Mouse (Mus musculus) heart, embryonic 15.5 days (tissue): Measurements from ENCODE around the gene Gm35549. TPM values are rescaled to one million over a fixed set of nuclear protein-coding genes. Genes with fewer than 3 reads are reported as not detected.
A peak's percentile ranks its signal among the peaks of the same experiment; 100 is the strongest.

Source experiments
- ATAC-seq: fragments of 200-750 bp; cut with Nextera tagmentation; replicated peaks from 2 replicates; pipeline ENCODE4 v1.8.0; 2017; ENCODE audit warnings: low read depth, moderate TSS enrichment; ENCODE audit not compliant: insufficient number of reproducible peaks, insufficient read depth, low FRiP score
- H3K27ac ChIP-seq: fragments of 300-500 bp; sonication (generic); 2 replicates; pipeline ENCODE4 v1.5.1; 2015; ENCODE audit warnings: mild to moderate bottlenecking, inconsistent platforms
- H3K27me3 ChIP-seq: fragments of 300-500 bp; sonication (generic); 2 replicates; pipeline ENCODE4 v1.6.1; 2015; ENCODE audit warnings: inconsistent platforms
- H3K36me3 ChIP-seq: fragments of 300-500 bp; sonication (generic); 2 replicates; pipeline ENCODE4 v1.6.1; 2015; ENCODE audit warnings: mild to moderate bottlenecking, inconsistent platforms
- H3K4me1 ChIP-seq: fragments of 300-500 bp; sonication (generic); replicated peaks from 2 replicates; pipeline ENCODE4 v1.6.1; 2015; ENCODE audit warnings: inconsistent platforms
- H3K4me2 ChIP-seq: fragments of 300-500 bp; sonication (generic); 2 replicates; pipeline ENCODE4 v1.6.1; 2015; ENCODE audit warnings: inconsistent platforms, mild to moderate bottlenecking, moderate library complexity
- H3K4me3 ChIP-seq: fragments of 300-500 bp; sonication (generic); 2 replicates; pipeline ENCODE4 v1.5.1; 2015; ENCODE audit warnings: mild to moderate bottlenecking, inconsistent platforms
- H3K9ac ChIP-seq: fragments of 300-500 bp; sonication (generic); 2 replicates; pipeline ENCODE4 v1.6.1; 2015; ENCODE audit warnings: mild to moderate bottlenecking, inconsistent platforms
- H3K9me3 ChIP-seq: fragments of 300-500 bp; sonication (generic); replicated peaks from 2 replicates; pipeline ENCODE4 v1.6.1; 2016; ENCODE audit warnings: inconsistent platforms
- WGBS: fragments of 180-500 bp; shearing (Covaris S2); methylation state at CpG from one replicate; pipeline ENCODE4 v1.1.7; 2015; ENCODE audit warnings: mixed read lengths; 5-methylcytosine and 5-hydroxymethylcytosine counted together
- polyA plus RNA-seq: library from polyadenylated mRNA; unstranded; fragments of >200 nt; fragmentation: Nextera tagmentation; extraction: Ambion mirVana; gene quantifications from 2 replicates; pipeline ENCODE4 v1.2.1, GENCODE M21; 2015

Gm35549 gene
- polyA plus RNA-seq = 0.29 and 0.42 TPM in 2 replicates

DNA sequence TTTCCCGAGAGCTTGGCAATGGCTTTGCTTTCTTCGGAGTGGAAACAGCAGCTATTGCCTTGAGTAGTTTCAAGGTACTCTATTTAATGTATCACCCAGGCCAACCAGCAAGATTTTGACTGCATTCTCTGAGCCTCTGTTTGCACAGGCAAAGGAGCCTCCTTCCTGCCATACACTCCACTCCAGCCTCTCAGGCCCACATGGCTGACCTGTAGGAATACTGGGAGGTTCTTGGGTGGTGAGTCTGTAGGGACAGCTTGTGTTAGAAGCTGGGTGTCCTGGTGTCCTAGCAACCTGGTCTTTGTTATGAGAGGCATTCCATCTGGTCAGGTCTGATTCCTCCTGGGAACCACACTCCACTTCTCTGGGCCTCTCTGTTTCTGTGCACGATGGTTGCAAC is at the start of gene Gm35549:
Gene Gm35549, minus strand, starts transcription at position 276 of the 400 bp plus-strand sequence.
- no peak within 1 kb of the TSS for H3K27ac ChIP-seq
- no peak within 1 kb of the TSS for H3K9ac ChIP-seq
- 81% methylated on average over 3 of the region's 3 CpGs for WGBS
- no peak; the same call in 1 of the 2 replicates for ATAC-seq
- no peaks in the 10 kb centered on the region for H3K27me3 ChIP-seq
- no peaks in the 10 kb centered on the region for H3K4me1 ChIP-seq
- no peaks in the 10 kb centered on the region for H3K9me3 ChIP-seq
- no peak within 1 kb of the TSS for H3K4me3 ChIP-seq
- peaks cover 6% of the 10 kb centered on the region; the same call in 1 of the 2 replicates for H3K36me3 ChIP-seq
- H3K4me2 ChIP-seq = no peak within 1 kb of the TSS

DNA sequence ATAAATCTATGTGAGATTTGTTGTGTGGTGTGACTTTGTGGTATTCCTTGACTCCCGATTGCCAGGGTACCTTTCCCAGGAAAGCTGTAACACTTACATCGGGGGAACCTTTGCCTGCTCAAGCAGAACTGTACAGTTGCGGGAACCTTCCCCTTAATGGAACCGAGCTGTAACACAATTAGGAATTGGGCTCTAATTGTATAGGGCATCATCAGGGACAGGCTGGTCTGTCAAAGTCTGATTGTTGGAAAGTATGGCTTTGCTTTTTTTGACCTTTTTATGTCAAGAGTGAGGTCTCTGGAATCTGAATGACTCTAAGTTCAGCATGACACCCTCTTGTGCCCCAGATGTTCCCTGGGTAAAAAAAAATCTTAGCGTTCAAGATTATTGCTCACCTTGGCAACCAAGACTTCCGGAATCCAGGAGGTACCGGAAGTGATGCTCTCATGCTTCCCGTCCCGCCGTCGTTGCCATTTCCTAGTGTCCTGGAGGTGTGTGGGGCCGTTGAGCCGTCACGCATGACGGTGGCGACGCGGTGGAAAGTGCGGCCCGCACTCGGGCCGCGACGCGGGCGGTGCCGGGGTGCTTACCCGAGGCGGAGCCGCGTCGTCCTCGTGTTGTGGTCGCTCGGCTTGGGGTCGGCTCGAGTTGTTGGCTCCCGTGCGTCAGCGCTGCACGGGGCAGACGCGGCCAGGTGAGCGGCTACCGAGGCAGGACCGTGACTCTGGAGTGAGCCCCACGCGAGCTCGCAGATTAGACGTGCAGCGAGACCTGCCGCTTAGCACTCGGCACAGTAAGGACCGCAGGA is 42.7 kb upstream of the Gm35549 start:
- H3K27ac ChIP-seq = no peak overlapping the region

GRCm38 (mm10) chr9:122885385-122885784 is 41.5 kb upstream of the Gm35549 start, which contains the start of gene Zkscan7:
TSS of gene Zkscan7 (plus strand) at chr9:122885685.
- no peaks in the 10 kb centered on the region for H3K36me3 ChIP-seq
- H3K4me1 ChIP-seq = no peaks in the 10 kb centered on the region; the same call in 1 of the 2 replicates
- peaks cover 3% of the 10 kb centered on the region; the same call in 1 of the 2 replicates for H3K27me3 ChIP-seq
- 77% methylated on average over 3 of the region's 3 CpGs for WGBS
- peak within 1 kb of the TSS; percentile 84 for H3K4me2 ChIP-seq
- no peak within 1 kb of the TSS for H3K9ac ChIP-seq
- H3K27ac ChIP-seq = no peak within 1 kb of the TSS
- H3K9me3 ChIP-seq = no peaks in the 10 kb centered on the region
- ATAC-seq = no peak
- H3K4me3 ChIP-seq = peak within 1 kb of the TSS; percentile 73

More for the DNA sequence above, 42.7 kb upstream of the Gm35549 start:
- no peaks in the 10 kb centered on the region; the same call in 1 of the 2 replicates for H3K4me1 ChIP-seq
- peak overlapping the region; percentile 84 for H3K4me2 ChIP-seq
- H3K9ac ChIP-seq = peak overlapping the region; percentile 73
- peak; percentile 58; the same call in 1 of the 2 replicates for ATAC-seq
- no peaks in the 10 kb centered on the region; the same call in 1 of the 2 replicates for H3K36me3 ChIP-seq
- peak overlapping the region; percentile 73 for H3K4me3 ChIP-seq
- no peaks in the 10 kb centered on the region for H3K9me3 ChIP-seq
- H3K27me3 ChIP-seq = no peaks in the 10 kb centered on the region; the same call in 1 of the 2 replicates
- 6% methylated on average over 54 of the region's 54 CpGs for WGBS

GRCm38 (mm10) chr9:122875145-122875544 is 31.3 kb upstream of the Gm35549 start:
- WGBS = 75% methylated on average over 2 of the region's 2 CpGs
- Histone ChIP-seq H3K4me2 (no peak overlapping the region), H3K4me3 (no peak overlapping the region), H3K36me3 (no peaks in the 10 kb centered on the region), H3K9ac (no peak overlapping the region), H3K27me3 (no peaks in the 10 kb centered on the region), H3K27ac (no peak overlapping the region), H3K4me1 (no peaks in the 10 kb centered on the region), H3K9me3 (peaks cover 4% of the 10 kb centered on the region; the same call in 1 of the 2 replicates)
- no peak for ATAC-seq

- Histone ChIP-seq H3K4me2 (no peak overlapping the region), H3K9me3 (peaks cover 4% of the 10 kb centered on the region; the same call in 1 of the 2 replicates), H3K9ac (no peak overlapping the region), H3K4me3 (no peak overlapping the region), H3K27ac (no peak overlapping the region), H3K4me1 (no peaks in the 10 kb centered on the region), H3K27me3 (no peaks in the 10 kb centered on the region), H3K36me3 (no peaks in the 10 kb centered on the region)
- 57% methylated on average over 1 of the region's 1 CpGs for WGBS
- no peak for ATAC-seq
Observed at GRCm38 (mm10) chr9:122874653-122875052, 30.8 kb upstream of the Gm35549 start.

- WGBS = 75% methylated on average over 4 of the region's 4 CpGs
- H3K9ac ChIP-seq = no peak overlapping the region
- H3K9me3 ChIP-seq = peaks cover 4% of the 10 kb centered on the region; the same call in 1 of the 2 replicates
- no peak overlapping the region for H3K4me3 ChIP-seq
- no peak overlapping the region for H3K4me2 ChIP-seq
- no peaks in the 10 kb centered on the region for H3K27me3 ChIP-seq
- H3K4me1 ChIP-seq = no peaks in the 10 kb centered on the region
- ATAC-seq = no peak
- H3K27ac ChIP-seq = no peak overlapping the region
- no peaks in the 10 kb centered on the region for H3K36me3 ChIP-seq
Observed at GRCm38 (mm10) chr9:122872595-122872994, 28.8 kb upstream of the Gm35549 start.

- Histone ChIP-seq H3K27ac (no peak overlapping the region), H3K36me3 (peaks cover 17% of the 10 kb centered on the region), H3K27me3 (no peaks in the 10 kb centered on the region), H3K4me2 (peak overlapping the region; percentile 66), H3K9ac (peak overlapping the region; percentile 89; the same call in 1 of the 2 replicates), H3K4me3 (peak overlapping the region; percentile 94), H3K4me1 (peaks cover 15% of the 10 kb centered on the region), H3K9me3 (peaks cover 7% of the 10 kb centered on the region; the same call in 1 of the 2 replicates)
- no peak for ATAC-seq
- WGBS = 74% methylated on average over 4 of the region's 4 CpGs
Observed at GRCm38 (mm10) chr9:122866192-122866591, 22.4 kb upstream of the Gm35549 start.

DNA sequence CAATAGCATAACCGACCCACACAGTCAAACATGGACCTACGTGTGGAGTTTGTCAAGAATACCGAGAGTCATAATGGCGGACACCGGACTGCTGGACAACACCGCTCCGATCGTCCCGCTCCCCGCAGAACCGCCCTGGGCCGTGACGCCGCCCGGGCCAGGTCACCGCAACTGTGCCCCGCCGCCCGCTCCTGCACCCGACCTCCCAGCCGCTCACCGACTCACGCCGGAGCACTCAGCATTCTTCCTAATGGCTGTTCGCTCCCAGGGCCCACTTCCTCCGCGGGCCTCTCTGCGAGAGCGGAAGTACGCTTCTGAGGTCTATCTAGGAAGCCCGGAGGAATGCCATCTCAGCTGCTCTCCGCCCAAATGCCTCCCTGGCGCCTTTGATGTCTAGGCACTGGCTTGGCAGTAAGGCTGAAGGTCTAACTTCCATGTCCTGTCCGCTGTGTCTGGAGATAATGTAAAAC is 21.9 kb upstream of the Gm35549 start, which contains the start of gene Zfp445:
Gene Zfp445, minus strand, starts transcription at position 310 of the 470 bp plus-strand sequence.
- WGBS = under 1% methylated on average over 34 of the region's 34 CpGs
- peaks cover 21% of the 10 kb centered on the region for H3K36me3 ChIP-seq
- H3K4me3 ChIP-seq = peak within 1 kb of the TSS; percentile 94
- H3K4me1 ChIP-seq = peaks cover 15% of the 10 kb centered on the region
- H3K9ac ChIP-seq = peak within 1 kb of the TSS; percentile 89
- peak; percentile 86 for ATAC-seq
- H3K9me3 ChIP-seq = peaks cover 9% of the 10 kb centered on the region; the same call in 1 of the 2 replicates
- H3K27ac ChIP-seq = peak within 1 kb of the TSS; percentile 85
- H3K4me2 ChIP-seq = peak within 1 kb of the TSS; percentile 66
- no peaks in the 10 kb centered on the region for H3K27me3 ChIP-seq

DNA sequence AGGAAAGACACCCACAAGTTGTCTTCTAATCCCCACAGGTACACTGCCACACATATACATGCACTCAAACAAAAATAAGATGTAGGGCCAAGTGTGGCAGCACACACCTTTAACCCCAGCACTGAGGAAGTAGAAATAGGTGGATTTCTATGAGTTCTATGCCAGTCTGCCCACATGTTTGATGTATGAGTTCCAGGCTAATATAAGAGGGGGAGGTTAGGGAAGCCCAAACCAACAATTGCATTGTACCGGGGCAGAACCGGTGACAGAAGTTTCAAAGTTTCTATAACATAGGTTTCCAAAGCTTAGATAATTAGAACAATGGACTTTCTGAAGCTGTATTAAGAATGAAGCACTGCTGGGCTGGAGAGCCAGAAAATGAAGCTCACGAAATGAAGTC is 21.0 kb upstream of the Gm35549 start:
- peak overlapping the region; percentile 66 for H3K4me2 ChIP-seq

DNA sequence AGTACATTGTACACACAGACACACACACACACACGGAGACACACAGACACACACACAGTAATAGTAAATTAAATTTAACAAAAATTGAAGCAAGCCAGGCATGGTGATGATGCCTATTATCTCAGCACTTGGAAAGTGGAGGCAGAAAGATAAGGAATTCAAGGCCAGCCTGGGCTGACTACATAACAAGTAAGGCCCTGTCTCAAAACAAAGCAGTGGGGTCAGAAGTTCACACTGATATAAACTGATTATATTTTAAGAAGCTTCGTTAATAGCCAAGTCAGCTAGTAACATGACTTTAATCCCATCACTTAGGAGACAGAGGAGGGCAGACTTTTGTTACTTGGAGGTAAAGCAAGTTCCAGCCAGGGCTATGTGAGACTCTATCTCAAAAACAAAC is 19.9 kb upstream of the Gm35549 start:
- H3K27me3 ChIP-seq = no peaks in the 10 kb centered on the region
- H3K36me3 ChIP-seq = peaks cover 41% of the 10 kb centered on the region
- peaks cover 15% of the 10 kb centered on the region for H3K4me1 ChIP-seq
- H3K27ac ChIP-seq = no peak overlapping the region
- 29% methylated on average over 2 of the region's 2 CpGs for WGBS
- ATAC-seq = no peak
- no peak overlapping the region for H3K4me3 ChIP-seq
- H3K9me3 ChIP-seq = peaks cover 21% of the 10 kb centered on the region; the same call in 1 of the 2 replicates
- H3K4me2 ChIP-seq = peak overlapping the region; percentile 66
- H3K9ac ChIP-seq = no peak overlapping the region

More for the DNA sequence above, 21.0 kb upstream of the Gm35549 start:
- H3K9me3 ChIP-seq = peaks cover 15% of the 10 kb centered on the region; the same call in 1 of the 2 replicates
- H3K9ac ChIP-seq = peak overlapping the region; percentile 89
- peaks cover 15% of the 10 kb centered on the region for H3K4me1 ChIP-seq
- no peak for ATAC-seq
- peaks cover 30% of the 10 kb centered on the region for H3K36me3 ChIP-seq
- H3K27me3 ChIP-seq = no peaks in the 10 kb centered on the region
- H3K4me3 ChIP-seq = peak overlapping the region; percentile 94
- no peak overlapping the region for H3K27ac ChIP-seq
- 51% methylated on average over 3 of the region's 3 CpGs for WGBS

DNA sequence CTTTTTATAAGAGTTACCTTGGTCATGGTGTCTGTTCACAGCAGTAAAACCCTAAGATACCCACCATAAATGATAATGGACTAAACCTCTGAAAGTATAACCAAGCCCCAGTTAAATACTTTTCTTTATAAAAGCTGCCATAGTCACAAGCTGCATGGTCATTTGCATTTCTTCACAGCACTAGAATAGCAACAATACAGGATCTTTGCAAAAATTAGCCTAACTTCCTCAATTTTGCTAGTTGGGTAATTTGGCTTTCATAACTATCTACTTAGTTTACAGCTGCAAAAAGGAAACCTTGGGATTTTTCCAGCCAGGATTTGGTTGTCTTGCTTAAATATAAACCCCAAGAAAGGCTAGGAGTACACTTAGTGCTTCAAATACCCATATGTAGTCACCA is 16.9 kb upstream of the Gm35549 start:
- Histone ChIP-seq H3K27ac (no peak overlapping the region), H3K4me2 (no peak overlapping the region), H3K27me3 (no peaks in the 10 kb centered on the region), H3K9me3 (peaks cover 18% of the 10 kb centered on the region), H3K9ac (no peak overlapping the region), H3K4me3 (no peak overlapping the region), H3K4me1 (peaks cover 15% of the 10 kb centered on the region), H3K36me3 (peaks cover 69% of the 10 kb centered on the region)
- no peak for ATAC-seq
